Mouse (Mus musculus) large intestine, adult 2 months (tissue): Measurements from ENCODE around the gene Akap12. TPM values are rescaled to one million over a fixed set of nuclear protein-coding genes. Genes with fewer than 3 reads are reported as not detected.

Source experiments
- DNase-seq: peaks from one replicate; pipeline ENCODE4 v3.0.0-alpha.2; 2012; ENCODE audit warnings: low read depth, low spot score
- WGBS: fragments of 180-500 bp; shearing (Covaris S2); methylation state at CpG from one replicate; pipeline ENCODE4 v1.1.7; 2018; 5-methylcytosine and 5-hydroxymethylcytosine counted together
- polyA plus RNA-seq: library from polyadenylated mRNA; depleted of rRNA; stranded (reverse); fragments of >200 nt; gene quantifications from 2 replicates; pipeline ENCODE4 v1.2.3, GENCODE M21; 2012; rRNA removed

Akap12 gene
- polyA plus RNA-seq, result 2.7 and 3.9 TPM in 2 replicates

DNA sequence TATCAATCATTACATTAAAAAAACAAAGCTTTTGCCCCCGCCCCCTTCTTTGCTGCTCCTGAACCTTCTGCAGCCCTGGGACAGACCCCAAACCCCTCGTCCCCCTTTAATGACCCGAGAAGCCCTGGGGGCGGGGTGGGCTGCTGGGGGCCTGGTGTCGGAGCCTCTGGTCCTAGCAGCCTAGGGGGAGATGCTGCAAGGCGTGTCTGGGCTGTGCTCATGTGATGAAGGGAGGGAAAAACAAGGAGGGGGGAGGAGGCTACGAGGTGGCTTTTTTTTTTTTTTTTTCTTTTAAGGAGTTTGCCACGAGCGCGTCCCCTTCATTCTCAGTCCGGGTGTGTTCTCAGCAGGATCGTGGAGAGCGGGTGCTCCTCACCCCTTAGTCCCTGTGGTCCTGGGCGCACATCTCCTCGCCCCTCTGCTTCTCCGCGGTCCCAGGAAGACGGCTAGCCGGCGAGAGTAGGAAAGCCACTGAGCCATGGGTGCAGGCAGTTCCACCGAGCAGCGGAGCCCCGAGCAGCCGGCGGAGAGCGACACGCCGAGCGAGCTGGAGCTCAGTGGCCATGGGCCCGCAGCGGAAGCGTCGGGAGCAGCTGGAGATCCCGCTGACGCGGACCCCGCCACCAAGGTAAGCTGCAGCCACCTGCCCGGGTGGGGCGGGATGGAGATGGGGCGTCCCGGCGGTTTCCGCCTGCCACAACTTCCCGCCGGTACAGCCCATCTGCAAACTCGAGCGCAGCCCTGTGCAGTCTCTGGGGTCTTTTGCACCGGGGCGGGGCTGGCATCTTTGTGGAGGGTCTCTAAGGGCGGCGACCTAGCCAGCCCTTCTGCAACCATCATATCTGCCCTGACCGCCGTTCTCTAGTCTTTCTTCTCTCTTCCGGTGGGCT is at the start of gene Akap12:
TSS of gene Akap12 (plus strand) at position 340 of the 890 bp plus-strand sequence.
- 4% methylated on average over 54 of the region's 54 CpGs for WGBS
- no peak for DNase-seq

DNA sequence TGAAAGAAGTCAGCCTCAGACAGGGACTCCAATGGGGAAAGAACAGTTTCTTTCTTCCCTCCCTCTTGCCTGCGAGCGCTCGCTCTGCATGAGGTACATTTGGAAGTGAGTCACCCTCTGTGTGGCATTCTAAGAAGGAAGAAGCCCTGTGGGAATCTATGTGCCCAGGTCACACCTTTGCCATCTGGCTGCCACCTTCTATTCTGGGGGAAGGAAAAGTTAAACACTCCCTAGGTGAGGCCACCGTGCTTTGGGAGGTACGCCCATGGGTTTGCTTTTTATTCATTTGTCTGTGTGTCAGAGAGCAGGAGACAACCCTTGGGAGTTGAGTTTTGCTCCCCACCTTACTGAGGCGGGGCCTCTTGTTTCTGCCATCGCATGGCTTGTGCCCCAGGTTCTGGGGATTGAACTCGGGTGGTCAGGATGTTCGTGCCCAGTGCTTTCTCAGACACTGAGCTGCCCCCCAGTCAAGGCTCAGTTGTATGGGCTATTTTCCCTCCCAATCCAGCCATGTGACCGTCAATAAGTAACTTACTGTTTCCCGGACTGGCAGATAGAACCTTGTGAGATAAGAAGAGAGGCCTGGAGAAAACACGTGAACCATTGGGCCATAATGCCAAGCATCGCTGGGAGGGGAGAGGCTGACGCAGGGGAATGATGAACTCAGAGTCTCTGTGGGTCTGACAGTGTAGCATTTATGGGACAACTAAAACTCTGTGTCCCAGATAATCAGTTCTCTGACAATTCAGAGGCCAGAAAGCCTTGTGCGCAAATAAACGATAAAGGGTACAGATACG is 35.4 kb upstream of the Akap12 start:
- 63% methylated on average over 17 of the region's 17 CpGs for WGBS
- no peak for DNase-seq

DNA sequence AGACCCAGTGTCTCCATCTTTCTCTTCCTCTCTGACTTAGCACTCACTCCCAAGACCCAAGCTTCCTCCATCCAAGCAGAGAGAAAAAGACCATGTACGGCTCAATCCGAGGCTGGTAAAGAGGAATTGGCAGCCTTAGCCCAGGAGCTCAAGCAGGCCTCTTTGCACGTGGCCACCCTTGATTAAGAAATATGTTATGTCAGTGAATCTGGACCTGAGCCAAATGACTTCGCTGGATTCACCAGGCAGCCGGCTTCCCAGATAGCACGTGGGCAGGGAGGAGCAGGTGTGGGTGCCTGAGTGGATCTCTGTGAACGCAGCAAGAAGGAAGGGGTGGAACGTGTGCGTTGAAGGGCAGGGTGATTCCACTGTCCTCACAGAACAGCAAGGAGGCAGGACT is 33.1 kb upstream of the Akap12 start:
- DNase-seq, result no peak

DNA sequence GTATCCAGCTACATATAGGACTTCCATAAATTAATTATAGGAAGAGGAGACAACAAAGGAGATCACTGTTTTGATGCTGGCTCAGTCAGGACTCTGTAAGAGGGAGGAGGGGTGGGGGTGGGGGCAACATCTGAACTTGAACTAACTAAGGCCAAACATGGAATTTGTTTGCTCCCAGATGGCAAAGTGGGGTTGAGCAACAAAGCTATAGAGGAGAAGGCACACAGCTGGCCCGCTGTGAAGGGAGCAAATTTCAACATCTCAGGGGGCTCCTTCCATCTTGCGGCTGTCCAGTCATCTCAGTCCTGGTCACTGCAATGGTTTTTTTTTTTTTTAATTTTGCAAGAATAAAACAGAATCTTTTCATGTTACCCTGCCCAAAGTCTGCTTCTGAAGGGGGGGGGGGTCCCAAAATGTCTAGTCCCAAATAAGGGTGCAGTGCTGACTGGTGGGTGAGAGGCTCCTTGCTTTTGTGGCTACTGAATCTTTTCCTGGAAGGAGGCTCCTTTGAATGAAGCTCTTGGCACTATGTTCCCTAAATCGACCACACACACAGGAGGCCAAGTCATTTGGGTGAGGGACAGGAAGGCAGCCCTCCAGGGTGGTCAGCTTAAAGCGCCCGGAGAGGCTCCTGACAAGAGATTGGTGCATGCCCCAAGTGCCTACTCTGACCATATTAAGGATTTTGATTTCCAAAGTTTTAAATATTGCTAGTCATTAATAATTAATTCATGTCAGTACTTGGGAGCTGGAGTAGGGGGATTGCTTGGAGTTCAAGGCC is 26.2 kb upstream of the Akap12 start:
- no peak for DNase-seq
- 65% methylated on average over 5 of the region's 5 CpGs for WGBS

More for the DNA sequence above, 33.1 kb upstream of the Akap12 start:
- WGBS, result 8% methylated on average over 9 of the region's 9 CpGs

DNA sequence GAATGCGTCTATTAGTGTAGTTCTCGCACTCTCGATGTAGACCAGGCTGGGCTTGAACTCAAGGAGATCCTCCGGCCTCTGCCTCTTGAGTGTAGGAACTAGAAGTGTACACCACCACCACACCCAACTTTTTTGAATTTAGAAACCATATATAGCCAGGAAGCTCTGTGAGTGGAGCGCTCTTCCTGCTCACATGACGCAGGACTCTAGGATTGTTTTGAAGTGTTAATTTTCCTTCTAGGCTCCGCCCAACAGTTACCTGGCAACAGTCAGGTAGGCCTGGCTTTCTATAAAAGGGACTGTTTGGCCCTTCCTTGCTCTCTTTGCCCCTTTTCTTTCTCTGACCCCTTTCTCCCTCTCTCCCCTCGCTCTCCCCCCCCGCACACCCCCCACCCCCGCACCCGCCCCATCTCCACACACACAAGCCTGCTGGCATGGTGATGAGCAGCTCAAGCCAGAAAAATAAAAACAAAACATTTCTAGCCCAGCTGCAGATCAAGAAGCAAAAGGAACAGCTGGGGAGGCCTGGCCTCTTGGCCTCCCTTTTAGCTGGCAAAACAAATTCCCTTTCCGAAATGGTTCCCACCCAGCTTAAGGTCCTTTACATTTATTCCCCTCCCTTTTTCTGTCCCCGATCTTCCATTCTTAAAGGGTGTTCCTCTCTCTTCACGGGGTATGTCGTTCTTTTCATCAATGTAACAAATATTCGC is 22.4 kb upstream of the Akap12 start:
- DNase-seq, result no peak
- 74% methylated on average over 15 of the region's 16 CpGs for WGBS

DNA sequence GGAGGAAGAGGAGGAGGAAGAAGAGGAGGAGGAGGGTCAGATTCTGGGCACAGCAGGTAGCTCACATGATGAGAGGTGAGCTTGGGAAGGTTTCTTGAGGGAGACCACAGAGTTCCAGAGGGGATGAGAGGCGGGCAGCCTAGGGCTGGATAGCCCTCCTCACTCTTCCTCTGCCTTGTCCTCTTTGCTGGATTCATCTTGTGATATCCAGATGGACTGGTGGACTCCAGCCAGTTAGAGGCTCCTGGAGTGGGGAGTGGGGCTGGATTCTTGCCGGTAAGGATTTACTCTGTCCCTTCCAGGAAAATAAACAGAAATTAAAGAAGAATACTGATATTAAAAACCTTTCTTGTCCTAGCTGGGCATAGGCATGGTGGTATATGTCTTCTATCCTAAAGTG is 20.4 kb upstream of the Akap12 start:
- no peak for DNase-seq
- WGBS, result 76% methylated on average over 2 of the region's 2 CpGs

DNA sequence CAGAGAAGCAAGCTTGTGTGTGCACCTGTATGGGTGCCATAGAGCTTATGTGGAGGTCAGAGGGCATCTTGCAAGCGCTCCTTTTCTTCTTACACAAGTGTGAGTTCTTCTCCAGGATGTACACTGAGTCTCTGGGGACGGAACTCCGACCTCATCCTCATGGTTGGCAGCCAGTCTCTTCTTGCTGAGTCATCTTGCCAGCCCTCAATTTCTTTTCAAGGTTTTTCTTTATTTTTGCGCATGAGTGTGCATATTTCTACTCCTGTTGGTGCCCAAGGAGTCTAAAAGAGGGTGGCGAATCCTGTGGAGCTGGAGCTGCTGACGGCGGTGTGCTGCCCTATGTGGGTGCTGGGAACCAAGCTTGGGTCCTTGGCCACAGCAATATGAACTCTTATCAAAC is 19.8 kb upstream of the Akap12 start:
- DNase-seq, result no peak
- 82% methylated on average over 7 of the region's 7 CpGs for WGBS

DNA sequence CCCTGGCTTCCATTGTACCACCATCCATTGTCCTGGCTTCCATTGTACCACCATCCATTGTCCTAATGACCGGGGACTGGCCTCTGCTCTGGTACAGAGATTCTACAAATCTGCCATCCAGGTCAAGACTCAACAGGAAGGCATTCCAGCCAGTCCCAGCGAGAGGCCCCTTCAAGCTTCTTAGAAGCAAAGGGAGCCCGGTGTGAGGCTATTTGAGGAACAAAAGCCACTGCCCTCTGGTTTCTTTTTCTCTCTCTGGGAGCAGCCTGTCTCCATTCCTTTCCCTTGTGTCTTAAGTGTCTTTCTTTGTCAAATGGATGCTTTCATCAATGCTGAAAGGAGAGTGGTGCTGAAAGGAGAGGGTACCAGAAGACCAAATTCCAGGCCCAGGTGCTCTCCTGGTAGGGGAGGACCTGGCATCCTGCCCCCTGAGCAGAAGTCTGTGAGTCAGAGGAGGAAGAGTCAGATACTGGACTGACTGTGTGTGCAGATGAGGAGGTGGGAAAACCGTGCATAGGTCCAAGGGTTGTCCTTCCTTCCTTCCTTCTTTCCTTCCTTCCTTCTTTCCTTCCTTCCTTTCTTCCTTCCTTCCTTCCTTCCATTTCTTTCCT is 16.8 kb upstream of the Akap12 start:
- 66% methylated on average over 4 of the region's 4 CpGs for WGBS
- no peak for DNase-seq

DNA sequence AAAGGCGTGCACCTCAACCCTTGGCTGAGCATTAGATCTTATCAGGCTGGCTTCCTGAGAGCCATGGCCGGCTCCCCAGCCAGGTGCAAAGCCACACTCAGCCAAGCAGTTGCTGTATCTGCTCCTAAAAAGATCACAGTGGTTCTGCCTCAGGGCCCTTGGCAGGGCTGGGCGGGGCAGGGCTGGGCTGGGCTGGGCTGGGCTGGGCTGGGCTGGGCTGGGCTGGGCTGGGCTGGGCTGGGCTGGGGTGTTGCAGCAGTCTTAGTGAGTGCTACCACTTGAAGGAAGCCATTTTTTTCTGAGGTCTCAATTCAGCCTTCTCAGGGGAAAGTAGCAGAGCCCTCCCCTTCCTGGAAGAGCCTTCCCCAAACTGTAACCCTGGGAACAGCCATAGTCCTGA is 15.5 kb upstream of the Akap12 start:
- no peak for DNase-seq
- WGBS, result 70% methylated on average over 3 of the region's 3 CpGs

DNA sequence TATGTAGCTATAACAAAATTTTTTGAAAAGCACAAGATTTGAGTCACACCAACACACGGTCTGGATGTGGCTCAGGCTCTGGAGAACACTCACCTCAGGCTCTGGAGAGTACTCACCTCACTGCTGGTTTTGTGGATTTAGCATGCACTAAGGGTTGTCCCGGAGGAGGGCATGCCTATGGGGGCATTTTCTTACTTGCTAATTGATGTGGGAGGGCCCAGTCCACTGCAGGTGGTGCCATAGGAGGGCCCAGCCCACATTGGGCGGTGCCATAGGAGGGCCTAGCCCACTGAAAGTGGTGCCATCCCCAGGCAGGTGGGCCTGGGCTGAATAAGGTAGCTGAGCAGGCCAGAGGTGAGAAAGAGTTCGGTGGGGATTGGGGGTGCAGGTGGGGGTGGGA is 12.6 kb upstream of the Akap12 start:
- WGBS, result 90% methylated on average over 4 of the region's 4 CpGs
- no peak for DNase-seq

DNA sequence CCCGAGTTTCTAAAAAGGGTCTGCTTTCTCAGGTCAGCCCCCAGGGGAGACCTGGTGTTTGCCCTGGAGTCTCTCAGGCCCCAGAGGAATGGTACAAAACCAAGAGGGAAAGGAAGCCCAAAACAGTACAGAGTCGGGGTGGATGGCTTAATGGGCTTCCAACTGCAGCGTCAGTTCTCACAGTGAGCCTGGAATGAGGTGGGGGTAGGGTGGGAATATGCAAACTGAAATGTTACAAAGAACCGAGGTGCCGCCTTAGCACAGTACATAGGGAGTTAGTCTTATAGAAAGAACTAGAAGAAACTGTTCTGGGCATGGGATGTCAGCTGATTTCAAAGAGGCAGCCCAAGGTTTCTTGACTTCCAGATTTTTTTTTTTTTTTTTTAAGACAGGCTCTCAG is 11.7 kb upstream of the Akap12 start:
- 67% methylated on average over 5 of the region's 5 CpGs for WGBS
- DNase-seq, result no peak

DNA sequence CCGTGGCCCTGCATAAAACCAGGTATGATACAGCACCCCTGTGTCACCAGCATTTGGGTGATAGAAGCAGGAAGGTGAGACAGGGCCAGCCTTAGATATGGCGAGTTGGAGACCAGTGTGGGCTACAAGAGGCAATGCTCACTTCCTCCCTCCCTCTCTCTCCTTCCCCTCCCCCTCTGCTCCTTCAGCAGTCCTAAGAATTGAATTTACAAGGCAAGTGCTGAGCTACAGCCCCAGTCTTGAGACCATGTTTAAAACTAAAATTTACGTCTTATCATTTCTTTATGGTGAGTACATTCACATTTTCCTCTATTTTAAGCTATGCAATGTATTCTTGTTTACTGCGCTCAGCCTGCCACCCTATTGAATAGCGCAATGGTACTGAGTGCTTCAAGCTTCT is 5.3 kb upstream of the Akap12 start:
- 85% methylated on average over 5 of the region's 5 CpGs for WGBS
- no peak for DNase-seq

DNA sequence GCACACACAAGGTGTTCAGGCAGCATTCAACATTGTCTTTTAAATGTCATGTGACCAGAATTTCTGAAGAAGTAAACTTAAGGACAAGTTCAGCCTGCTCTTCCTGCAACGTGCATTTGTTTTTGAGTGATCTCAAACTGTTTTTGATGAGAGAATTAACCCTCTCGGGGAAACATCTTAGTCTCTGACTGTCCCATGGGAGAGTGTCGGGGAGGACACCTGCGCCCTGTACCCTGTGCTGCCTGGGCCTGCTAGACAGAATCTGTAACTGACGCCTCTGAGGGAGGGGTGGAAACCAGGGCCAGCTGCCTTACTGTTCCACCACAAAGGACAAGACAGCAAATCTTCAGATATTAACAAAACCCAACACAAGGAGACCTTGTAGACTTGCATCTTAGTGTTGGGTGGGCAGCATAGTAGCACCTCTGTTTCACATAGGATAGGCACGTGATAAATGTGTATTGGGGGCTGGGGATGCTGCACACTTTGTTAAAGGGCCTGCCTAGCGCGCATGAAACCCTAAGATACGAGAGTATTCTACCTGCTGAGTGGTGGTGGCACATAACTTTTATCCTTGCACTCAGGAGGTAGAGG is 4.7 kb upstream of the Akap12 start:
- DNase-seq, result no peak
- WGBS, result 86% methylated on average over 9 of the region's 9 CpGs

DNA sequence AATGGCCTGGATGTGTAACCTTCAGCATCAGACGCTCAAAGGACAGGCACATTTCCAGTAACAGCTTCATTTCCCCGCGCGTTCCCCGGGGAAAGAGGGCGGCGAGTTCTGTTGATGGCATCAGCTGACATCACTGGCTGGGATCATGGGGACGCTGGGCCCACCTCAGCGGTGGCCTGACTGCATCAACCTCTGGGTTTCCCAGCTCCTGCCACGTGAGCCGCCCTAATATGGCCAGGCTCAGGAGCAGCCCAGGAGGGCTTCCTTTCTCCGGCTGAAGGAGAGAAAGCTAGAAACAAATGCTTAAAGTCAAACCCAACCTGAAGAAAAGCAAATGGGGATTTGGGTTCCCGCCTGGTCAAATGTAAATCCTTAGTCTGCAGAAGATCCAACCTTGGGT is 539 bp upstream of the Akap12 start:
- WGBS, result 47% methylated on average over 13 of the region's 13 CpGs
- no peak for DNase-seq

DNA sequence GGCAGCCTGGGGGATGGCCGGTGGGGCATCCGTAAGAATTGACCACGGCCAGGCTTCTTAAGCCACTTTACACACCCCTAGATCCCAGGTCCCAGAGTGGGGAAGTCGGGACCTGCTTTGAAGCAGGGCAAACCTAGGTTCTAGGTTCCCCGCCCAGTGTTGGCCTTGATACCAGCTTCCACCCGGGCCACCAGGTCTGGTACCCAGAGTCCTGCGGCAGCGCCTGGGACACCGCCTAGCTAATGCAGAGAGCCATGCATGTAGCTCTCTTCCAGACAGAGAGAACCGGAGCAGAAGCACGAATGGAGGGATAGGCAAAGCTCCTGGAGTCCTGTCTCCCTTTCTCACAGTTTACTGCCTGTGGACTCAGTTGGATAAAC is 741 bp downstream of the Akap12 start:
- DNase-seq, result no peak
- WGBS, result 5% methylated on average over 11 of the region's 11 CpGs

DNA sequence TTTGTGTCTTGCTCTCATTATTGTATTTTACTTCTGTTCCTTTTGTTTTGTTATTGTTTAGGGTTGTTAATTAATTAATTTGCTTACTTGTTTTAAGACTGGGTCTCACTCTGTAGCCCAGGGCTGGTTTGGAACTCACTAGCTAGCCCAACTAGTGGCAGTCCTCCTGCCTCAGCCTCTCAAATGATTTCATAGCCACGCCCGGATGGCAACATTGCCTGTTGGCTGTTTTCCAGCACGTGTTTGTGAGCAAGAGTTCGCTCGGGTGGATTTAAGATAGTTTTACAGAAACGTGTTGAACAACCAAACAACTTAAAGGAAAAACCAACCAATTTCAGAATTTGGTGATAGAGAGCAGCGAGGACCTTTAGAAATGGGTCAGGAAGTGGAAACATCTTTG is 1.3 kb downstream of the Akap12 start:
- 57% methylated on average over 7 of the region's 7 CpGs for WGBS
- no peak for DNase-seq

DNA sequence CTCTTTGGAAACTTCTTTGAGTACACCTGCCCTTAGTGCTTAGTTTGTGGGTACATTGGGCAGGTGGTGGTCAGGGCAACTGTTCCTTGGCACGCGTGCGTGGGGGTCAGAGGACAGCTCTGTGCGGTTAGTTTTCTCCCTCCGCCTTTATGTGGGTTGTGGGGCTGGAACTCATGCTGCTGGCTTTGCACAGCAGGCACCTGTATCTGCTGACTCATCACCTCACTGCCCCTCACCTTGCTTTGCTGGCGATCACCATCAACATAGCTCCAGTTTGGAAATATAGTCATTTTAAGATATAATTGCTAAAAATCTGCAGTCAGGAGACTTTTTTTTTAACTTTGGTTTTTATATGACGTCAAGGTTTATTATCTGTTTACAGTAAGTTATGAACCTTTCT is 2.0 kb downstream of the Akap12 start:
- no peak for DNase-seq
- whole genome bisulfite sequencing, result 86% methylated on average over 7 of the region's 7 CpGs

DNA sequence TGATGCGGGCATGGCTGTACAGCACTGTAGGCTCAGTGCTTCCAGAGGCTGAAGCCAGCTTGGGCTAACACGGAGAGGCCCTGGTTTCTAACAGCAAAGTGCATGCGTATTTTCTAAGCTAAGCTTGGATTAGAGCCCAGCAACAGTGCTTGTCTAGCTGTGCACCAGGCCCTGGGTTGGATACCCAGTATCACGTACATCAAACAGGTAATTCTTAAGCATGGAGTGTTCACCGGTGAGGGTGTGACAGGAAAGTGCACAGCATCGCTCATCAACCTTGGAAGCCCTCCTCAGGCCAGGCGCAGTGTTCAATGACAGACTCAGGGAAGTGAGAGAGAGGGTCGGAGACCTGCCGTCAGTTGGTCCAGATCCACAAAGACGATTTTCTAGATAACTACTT is 9.4 kb downstream of the Akap12 start:
- DNase-seq, result no peak
- WGBS, result 85% methylated on average over 10 of the region's 10 CpGs

DNA sequence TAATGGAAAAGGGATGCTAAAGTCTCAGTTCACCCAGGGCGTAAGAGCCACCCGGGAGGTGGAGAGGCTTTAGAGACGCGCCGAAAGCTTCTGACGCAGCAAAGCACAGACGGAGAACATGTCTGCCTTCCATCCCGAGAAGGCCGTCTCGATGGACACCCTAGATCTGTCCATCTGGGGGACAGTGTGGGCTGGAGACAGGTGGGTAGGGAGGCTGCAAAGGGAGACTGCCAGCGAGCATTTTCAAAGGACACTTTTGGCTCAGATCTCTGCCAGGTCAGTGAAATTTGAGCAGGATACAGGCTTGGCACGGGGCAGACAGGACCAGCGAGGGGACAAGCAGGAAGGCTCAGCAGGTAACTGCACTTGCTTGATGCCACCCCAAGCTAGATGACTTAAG is 9.9 kb downstream of the Akap12 start:
- DNase-seq, result no peak
- 95% methylated on average over 13 of the region's 13 CpGs for WGBS
